Mouse (Mus musculus) ES-Bruce4 (cell line): Measurements from ENCODE around the gene Ankrd27.

ENCODE experiments used
- CTCF ChIP-seq: IDR thresholded peaks from one replicate; pipeline ENCODE4 v1.8.1; 2011; ENCODE audit warnings: low read depth, low read length
- POLR2A ChIP-seq: IDR thresholded peaks from one replicate; pipeline ENCODE4 v1.8.1; 2011; ENCODE audit warnings: low read length; ENCODE audit not compliant: insufficient read depth

DNA sequence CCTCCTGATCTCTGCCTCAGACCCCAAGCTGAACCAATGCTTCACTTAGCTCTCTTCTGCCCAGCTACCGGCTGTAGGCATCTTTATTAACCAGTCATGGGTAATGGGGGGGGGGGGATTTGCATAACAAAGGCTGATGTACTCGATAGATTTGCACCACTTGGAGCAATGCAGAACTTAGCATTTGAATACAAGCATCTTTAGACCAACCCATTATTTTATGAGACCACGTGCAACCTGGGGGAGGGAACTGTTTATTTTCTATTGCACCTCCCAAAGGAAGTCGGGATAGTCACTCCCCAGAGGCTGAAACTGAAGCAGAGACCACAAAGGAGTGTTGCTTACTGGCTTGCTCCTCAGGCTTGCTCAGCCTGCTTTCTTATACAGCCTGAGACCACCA is 31.5 kb downstream of the Ankrd27 start:
- TF ChIP-seq POLR2A (no peak), CTCF (no peak)
